Mouse (Mus musculus): ENCODE results near the gene Lcn9.
"Not testable (repeated sequence)": the region's sequence is repeated elsewhere in the genome, so short reads cannot be mapped to it uniquely, and the experiment has no call there.

Lcn9 gene

DNA sequence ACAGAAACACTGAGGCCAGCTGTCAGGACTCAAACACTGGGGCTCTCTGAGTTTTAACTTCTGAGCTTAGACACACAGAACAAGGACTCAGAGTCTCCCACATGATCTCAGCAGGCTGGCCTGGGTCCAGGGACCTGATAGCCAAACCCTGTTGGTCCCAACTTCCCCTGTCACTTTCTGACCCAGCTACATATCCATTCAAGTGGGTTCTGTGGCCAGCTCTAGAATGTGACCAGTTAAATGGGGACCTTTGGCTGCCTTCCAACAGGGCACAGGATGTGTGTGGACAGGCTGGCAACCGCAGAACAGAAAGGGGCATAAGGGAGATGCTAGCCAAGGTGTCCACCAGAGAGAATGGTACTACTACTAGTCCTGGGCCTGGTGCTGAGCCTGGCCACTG lies at the start of gene Lcn9:
Gene Lcn9, plus strand, starts transcription at position 348 of the 400 bp plus-strand sequence.
- DNase-seq (ENCODE audit: low spot score in 2 of 2), result no peak

DNA sequence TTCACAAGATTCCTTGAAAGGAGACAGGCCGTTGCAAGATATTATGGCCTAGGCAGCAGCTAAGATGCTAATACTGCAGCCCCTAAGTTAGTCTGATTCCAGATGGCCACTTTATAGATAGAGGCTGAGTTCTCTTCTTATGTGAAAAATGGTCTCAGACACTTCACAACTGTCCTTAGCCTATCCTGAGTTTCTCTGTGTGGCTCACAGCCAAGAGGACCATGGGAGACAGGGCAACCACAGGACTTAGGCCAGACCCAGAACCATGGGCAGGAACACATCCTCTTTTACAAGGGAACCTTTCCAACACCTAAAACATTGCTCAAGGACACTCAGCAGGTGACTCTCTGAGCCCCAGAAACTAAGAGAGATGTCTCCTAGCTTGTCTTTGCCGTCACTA lies 49.4 kb upstream of the Lcn9 start:
- no peak for DNase-seq (ENCODE audit: low spot score in 2 of 2)

DNA sequence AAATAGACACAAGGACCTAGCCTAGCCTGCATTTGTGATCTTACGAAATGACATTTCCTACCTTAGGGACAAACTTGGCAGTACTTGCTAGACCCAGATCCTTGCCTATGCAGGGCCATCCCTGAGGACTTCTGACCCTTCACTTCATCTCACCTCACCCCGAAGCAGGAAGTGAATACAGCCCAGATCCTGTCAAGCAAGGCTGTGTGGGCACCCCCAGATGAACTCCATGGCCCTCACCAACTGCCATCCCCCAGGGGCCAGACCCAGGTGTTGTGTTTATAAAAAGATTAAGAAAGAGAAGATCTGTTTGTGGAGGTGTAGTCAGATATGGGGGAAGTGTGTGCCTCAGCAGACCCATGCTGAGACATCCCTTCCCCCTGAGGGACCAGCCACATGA lies 48.3 kb upstream of the Lcn9 start:
- DNase-seq (ENCODE audit: low spot score in 2 of 2), result no peak

- DNase-seq (ENCODE audit: low spot score in 2 of 2), result no peak
Observed at GRCm38 (mm10) chr2:25775991-25776390, 47.0 kb upstream of the Lcn9 start.

DNA sequence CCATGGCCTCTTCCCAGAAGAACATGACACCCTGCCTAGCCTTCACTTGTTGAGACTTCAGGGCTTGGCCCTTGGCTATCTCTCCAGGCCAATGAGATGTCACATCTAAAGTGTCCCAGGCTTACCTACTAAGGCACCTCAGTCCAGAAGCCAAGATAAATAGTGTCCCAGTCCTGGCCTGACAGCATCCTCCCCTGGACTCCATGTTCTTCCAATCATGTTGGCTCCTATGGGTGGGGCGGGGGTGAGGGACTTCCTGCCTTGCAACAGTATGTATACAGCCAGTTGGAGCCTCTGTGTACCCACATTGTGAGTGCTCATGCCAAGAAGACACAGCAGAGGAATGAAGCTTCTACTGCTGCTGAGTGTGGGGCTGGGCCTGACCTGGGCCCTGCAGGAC lies 46.2 kb upstream of the Lcn9 start, which contains the start of gene Lcn11:
Gene Lcn11, plus strand, starts transcription at position 301 of the 400 bp plus-strand sequence.
- DNase-seq (ENCODE audit: low spot score in 2 of 2), result no peak

DNA sequence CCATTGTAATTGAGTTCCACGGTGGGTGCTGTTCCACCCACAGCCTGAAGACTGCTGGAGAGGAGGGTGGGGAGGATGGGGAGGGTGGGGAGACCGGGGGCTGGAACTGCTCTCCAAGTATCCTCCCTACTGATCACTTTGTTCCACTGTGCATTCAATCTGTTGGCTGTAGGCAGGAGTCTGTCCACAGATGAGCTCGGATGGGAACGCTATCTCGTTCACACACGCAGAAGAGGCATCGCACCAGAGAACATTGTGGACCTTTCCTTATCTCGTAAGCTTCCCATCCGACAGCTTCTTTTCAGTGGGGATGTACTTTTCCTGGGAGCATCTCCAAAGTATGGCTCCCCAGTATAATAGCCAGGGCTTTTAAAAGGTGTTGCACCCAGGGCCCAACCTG lies 43.9 kb upstream of the Lcn9 start:
- DNase-seq (ENCODE audit: low spot score in 2 of 2), result no peak

- DNase-seq (ENCODE audit: low spot score in 2 of 2), result no peak
Observed at GRCm38 (mm10) chr2:25780921-25781320, 42.0 kb upstream of the Lcn9 start.

GRCm38 (mm10) chr2:25781957-25782356 lies 41.0 kb upstream of the Lcn9 start, which contains the start of gene Gm13539:
Gene Gm13539, plus strand, starts transcription at chr2:25782257.
- DNase-seq (ENCODE audit: low spot score in 2 of 2), result no peak

DNA sequence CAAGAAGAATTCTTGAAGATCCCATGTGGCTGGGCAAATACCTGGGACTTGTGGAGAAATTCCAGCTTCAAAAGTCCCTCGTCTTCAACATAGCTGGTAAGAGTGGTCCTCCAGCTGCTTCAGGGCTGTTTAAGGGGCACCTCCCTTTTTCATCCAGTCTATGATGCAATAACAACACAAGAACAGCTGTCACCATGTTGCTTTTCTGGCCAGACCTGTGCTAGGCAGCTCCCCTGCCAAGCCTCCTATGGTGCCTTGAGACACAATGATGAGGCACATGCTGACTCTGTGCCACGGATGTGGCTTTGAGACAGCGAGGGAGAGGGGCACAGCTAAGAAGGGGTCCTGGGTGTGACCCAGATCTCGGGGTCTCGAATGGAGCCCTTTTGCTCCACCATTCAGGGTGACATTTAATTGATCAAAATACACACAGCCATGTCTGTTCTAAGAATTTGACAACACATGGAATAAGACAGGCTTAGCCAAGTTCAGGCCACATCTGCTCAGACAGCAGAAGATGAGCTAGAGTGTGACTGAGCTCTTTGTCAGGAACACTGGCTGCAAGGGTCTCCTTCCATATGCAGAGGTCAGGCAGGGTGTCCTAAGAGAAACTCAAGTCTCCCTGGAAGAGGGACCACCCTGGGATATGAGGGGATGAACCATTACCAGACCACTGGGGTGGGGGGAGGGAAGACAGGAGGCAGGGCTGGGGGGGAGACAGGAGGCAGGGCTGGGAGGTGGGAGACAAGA lies 37.2 kb upstream of the Lcn9 start:
- DNase-seq (ENCODE audit: low spot score in 2 of 2), result no peak

- DNase-seq (ENCODE audit: low spot score in 2 of 2), result no peak
Observed at GRCm38 (mm10) chr2:25789092-25789491, 33.9 kb upstream of the Lcn9 start.

DNA sequence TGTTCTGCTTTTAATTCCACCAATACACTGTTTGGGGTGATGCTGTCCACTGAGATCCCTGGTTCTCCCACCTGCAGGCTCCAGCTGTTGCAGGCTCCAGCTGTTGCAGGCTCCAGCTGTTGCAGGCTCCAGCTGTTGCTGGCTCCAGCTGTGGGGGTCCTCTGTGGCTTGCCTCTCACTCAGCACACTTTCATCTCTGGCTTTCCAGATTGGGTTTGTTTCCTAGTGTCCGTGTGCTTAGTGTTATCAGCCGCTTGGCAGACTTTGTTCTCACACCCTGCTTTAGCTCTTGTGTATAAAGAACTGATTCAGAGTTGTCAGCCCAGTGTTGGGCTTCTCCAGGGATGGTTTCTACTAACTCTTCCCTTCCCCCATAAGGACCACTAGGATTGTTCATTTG lies 25.3 kb upstream of the Lcn9 start:
- DNase-seq (ENCODE audit: low spot score in 2 of 2), result no peak

- DNase-seq (ENCODE audit: low spot score in 2 of 2), result no peak
Observed at GRCm38 (mm10) chr2:25798065-25798464, 24.9 kb upstream of the Lcn9 start.

DNA sequence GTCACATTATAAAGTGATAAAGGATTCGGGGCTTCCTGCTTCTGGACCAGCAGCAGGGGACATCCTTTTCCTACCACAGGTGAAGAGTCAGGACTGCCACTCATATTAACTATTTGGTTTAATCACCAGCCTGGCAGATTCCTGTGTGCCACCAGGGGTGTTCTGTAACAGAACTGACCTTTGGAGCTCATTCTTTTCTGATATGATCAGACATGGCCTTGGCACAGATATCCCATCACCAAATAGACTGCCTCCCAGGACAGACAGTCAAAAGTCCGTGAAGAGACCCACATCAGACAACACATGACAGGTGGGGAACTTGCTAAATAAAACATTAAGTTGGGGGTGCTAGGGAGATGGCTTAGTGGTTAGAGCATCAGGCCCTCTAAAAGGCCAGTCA lies 11.2 kb upstream of the Lcn9 start:
- no peak for DNase-seq (ENCODE audit: low spot score in 2 of 2)

- no peak for DNase-seq (ENCODE audit: low spot score in 2 of 2)
Observed at GRCm38 (mm10) chr2:25813364-25813763, 9.6 kb upstream of the Lcn9 start.

DNA sequence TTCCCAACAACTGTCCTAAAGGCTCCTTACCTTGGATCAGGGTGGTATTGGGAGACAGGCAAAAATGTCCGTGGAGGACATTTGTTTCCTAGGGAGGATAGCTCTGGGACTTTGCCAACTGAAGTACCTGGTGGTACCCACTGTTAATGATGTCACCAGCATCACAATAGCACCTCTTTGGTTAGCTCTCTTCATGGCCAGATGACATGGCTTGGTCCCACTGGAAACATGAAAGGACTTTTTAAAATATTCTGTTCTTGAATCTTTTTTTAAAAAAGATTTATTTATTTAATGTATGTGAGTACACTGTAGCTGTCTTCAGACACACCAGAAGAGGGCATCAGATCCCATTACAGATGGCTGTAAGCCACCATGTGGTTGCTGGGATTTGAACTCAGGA lies 7.2 kb upstream of the Lcn9 start, which contains the start of gene Glt6d1:
Gene Glt6d1, minus strand, starts transcription at position 101 of the 400 bp plus-strand sequence.
- not testable (repeated sequence) for DNase-seq (ENCODE audit: low spot score in 2 of 2)

GRCm38 (mm10) chr2:25824751-25825150 lies 1.8 kb downstream of the Lcn9 start:
- DNase-seq (ENCODE audit: low spot score in 2 of 2), result no peak

GRCm38 (mm10) chr2:25828344-25828947 lies 5.5 kb downstream of the Lcn9 start:
- no peak for DNase-seq (ENCODE audit: low spot score in 2 of 2)

- no peak for DNase-seq (ENCODE audit: low spot score in 2 of 2)
Observed at GRCm38 (mm10) chr2:25830786-25831185, 7.8 kb downstream of the Lcn9 start.

DNA sequence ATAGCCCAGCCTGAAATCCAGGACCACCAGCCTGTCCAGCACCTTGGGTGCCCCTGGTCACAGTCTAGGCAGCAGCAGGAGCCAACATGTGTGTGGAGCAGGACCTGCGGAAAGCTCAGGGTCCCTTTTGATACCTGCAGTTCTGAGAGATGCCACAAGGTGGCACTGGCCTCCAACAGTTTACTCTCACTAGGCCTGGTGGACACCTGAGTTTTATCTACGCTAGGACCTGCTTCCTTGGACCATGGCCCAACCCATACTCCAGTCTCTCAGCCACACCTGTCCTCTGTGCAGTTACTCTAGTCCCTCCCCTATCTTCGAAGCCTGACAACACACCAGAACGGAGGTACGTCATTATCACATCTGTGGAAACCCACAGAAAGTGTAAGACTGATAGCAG lies 13.3 kb downstream of the Lcn9 start:
- DNase-seq (ENCODE audit: low spot score in 2 of 2), result peak; percentile 78 to 88

DNA sequence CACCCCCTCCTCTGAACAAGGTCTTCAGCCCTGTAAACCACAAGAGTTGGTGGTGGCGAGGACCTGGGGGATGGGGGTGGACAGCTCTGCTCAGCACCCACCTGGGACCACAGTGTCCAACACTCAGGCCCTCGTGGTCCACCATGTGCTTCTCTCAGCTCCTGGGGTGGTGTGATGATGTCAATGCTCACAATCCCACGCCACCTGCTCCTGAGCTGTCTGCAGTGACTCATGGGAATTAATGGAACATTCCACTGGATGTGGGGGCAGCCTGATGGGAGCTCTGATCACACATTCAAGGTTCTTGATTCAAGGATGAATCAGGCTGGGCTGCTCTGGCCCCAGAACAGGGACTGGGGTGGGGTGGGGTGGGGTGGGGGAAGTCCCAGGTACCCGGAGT lies 19.2 kb downstream of the Lcn9 start:
- DNase-seq (ENCODE audit: low spot score in 2 of 2), result no peak

- peak in 1 of 2 experiments; percentile 52 for DNase-seq (ENCODE audit: low spot score in 2 of 2)
Observed at GRCm38 (mm10) chr2:25842758-25843157, 19.8 kb downstream of the Lcn9 start.

- no peak for DNase-seq (ENCODE audit: low spot score in 2 of 2)
Observed at GRCm38 (mm10) chr2:25844097-25844496, 21.1 kb downstream of the Lcn9 start.

DNA sequence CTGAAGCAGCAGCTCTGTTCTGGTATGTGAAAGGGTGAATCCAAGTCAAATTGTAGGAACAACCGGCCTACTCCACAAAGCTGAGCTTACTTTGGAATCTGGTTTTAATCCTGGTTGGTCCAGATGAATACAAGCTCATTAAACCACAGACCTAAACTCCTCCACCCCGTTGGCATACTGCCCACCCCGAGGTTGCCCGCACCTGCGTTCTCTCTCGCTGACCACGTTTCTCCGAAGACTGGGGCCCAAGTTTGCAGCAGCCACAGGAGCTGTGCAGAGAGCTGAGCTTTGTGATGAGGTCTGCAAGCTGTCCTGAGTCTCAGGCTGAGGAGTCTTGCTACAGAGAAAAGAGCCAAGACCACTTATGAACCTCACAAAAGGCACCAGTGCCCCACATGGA lies 23.6 kb downstream of the Lcn9 start:
- no peak for DNase-seq (ENCODE audit: low spot score in 2 of 2)
